Mouse (Mus musculus): ENCODE results near the gene St13. TPM values are rescaled to one million over a fixed set of nuclear protein-coding genes. Genes with fewer than 3 reads are reported as not detected.

St13 gene
- total RNA-seq, 2 experiments from 2014 or later, result 101 to 109 TPM

DNA sequence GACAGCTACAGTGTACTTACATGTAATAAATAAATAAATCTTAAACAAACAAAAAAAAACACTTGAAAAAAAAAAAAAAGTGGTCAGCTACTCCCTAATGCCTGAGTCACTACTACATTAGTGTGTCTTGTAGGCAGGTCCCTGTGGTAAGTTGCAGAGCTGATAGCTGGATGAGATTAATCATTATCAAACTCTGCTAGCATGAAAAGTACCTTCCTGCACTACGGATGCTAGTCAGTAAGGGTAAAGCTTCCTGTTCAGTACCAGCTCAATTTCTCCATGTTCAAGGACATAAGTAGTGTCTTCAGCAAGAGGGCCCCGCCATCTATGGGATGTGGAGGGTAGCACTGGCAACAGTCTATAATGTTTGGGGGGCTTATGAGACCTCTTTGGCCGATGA is 85.9 kb downstream of the St13 start:
- DNase-seq, result no peak

Other genes starting within 250 kb of the St13 start
- 10 to 100 TPM; 17.5 to 17.7 TPM for gene Mrtfa, start 209.3 kb downstream of the St13 start, total RNA-seq (2021)
- not detected for gene Mchr1, start 164.6 kb downstream of the St13 start, total RNA-seq (2021)
- 10 to 100 TPM; 31.9 to 32.8 TPM for gene Slc25a17, start 39.3 kb downstream of the St13 start, total RNA-seq (2021)
- gene Xpnpep3, start 61 bp upstream of the St13 start, total RNA-seq (2021), result 10 to 100 TPM; 12.3 to 14.9 TPM
- not detected for gene Dnajb7, start 8.2 kb upstream of the St13 start, total RNA-seq (2021)
- gene Rbx1, start 66.2 kb upstream of the St13 start, total RNA-seq (2021), result 100 to 1,000 TPM; 166 to 176 TPM
- gene Ep300, start 185.3 kb upstream of the St13 start, total RNA-seq (2021), result 10 to 100 TPM; 41.8 to 47.7 TPM

All from heart, postnatal 4 days (tissue).